Mouse (Mus musculus) forebrain, postnatal 0 days (tissue): ENCODE data around the gene Pacsin2. TPM values are rescaled to one million over a fixed set of nuclear protein-coding genes. Genes with fewer than 3 reads are reported as not detected.

Source experiments
- ATAC-seq: fragments of 200-750 bp; cut with Nextera tagmentation; 2 replicates; pipeline ENCODE4 v1.8.0; 2017; ENCODE audit warnings: mild to moderate bottlenecking, moderate library complexity
- DNase-seq: peaks from one replicate; pipeline ENCODE4 v3.0.0-alpha.2; 2015
- H3K27ac ChIP-seq: fragments of 300-500 bp; sonication (generic); 2 replicates; pipeline ENCODE4 v1.5.1; 2014; ENCODE audit warnings: low read depth, mild to moderate bottlenecking, antibody characterized with exemption, low read length, moderate library complexity, mixed read lengths
- H3K27me3 ChIP-seq: fragments of 300-500 bp; sonication (generic); 2 replicates; pipeline ENCODE4 v1.6.1; 2014; ENCODE audit warnings: mild to moderate bottlenecking, low read length, mixed read lengths; ENCODE audit not compliant: insufficient read depth
- H3K36me3 ChIP-seq: fragments of 300-500 bp; sonication (generic); 2 replicates; pipeline ENCODE4 v1.6.1; 2014; ENCODE audit warnings: mild to moderate bottlenecking, moderate library complexity; ENCODE audit not compliant: insufficient read depth
- H3K4me1 ChIP-seq: fragments of 300-500 bp; sonication (generic); 2 replicates; pipeline ENCODE4 v1.6.1; 2014; ENCODE audit warnings: antibody characterized with exemption; ENCODE audit not compliant: insufficient read depth
- H3K4me2 ChIP-seq: fragments of 300-500 bp; sonication (generic); 2 replicates; pipeline ENCODE4 v1.6.1; 2014; ENCODE audit warnings: low read depth, mild to moderate bottlenecking, moderate library complexity
- H3K4me3 ChIP-seq: fragments of 300-500 bp; sonication (generic); 2 replicates; pipeline ENCODE4 v1.5.1; 2014; ENCODE audit warnings: low read depth, low read length, mixed read lengths
- H3K9ac ChIP-seq: fragments of 300-500 bp; sonication (generic); 2 replicates; pipeline ENCODE4 v1.6.1; 2014; ENCODE audit warnings: mild to moderate bottlenecking
- H3K9me3 ChIP-seq: fragments of 300-500 bp; sonication (generic); 2 replicates; pipeline ENCODE4 v1.6.1; 2016; ENCODE audit warnings: low read length
- CTCF ChIP-seq: sonication (generic); IDR thresholded peaks from 2 replicates; pipeline ENCODE4 v1.5.1; 2016; ENCODE audit warnings: antibody characterized with exemption, control low read depth, low read depth
- WGBS: fragments of 180-500 bp; shearing (Covaris S2); extraction: QIAGEN DNeasy Blood & Tissue Kit; methylation state at CpG from one replicate; pipeline ENCODE4 v1.1.7; 2014; 5-methylcytosine and 5-hydroxymethylcytosine counted together
- polyA plus RNA-seq: library from polyadenylated mRNA; unstranded; fragments of >200 nt; fragmentation: Nextera tagmentation; extraction: Ambion mirVana; gene quantifications from 2 replicates; pipeline ENCODE4 v1.2.1, GENCODE M21; 2015
- total RNA-seq: library from RNA; depleted of rRNA; stranded (reverse); fragments of >200 nt; gene quantifications from 2 replicates; pipeline ENCODE4 v1.2.3, GENCODE M21; 2014

Gene Pacsin2
- total and polyA plus RNA-seq, 2 experiments from 2014 or later, result 16.5 to 20.9 TPM

- TF ChIP-seq CTCF, result no peak
- Histone ChIP-seq H3K36me3 (no peaks in the 10 kb centered on the region), H3K9ac (no peak overlapping the region), H3K27me3 (no peaks in the 10 kb centered on the region), H3K4me3 (no peak overlapping the region), H3K4me2 (no peak overlapping the region), H3K4me1 (no peaks in the 10 kb centered on the region; the same call in 1 of the 2 replicates), H3K9me3 (no peaks in the 10 kb centered on the region), H3K27ac (no peak overlapping the region)
- WGBS, result 87% methylated on average over 3 of the region's 3 CpGs
- DNase-seq (no peak), ATAC-seq (no peak)
These were observed 3.5 kb downstream of the Pacsin2 start for GRCm38 (mm10) chr15:83460891-83461290.

- Histone ChIP-seq H3K4me1 (no peaks in the 10 kb centered on the region), H3K9me3 (no peaks in the 10 kb centered on the region), H3K4me3 (no peak overlapping the region), H3K27ac (no peak overlapping the region), H3K9ac (no peak overlapping the region), H3K27me3 (no peaks in the 10 kb centered on the region), H3K4me2 (no peak overlapping the region), H3K36me3 (no peaks in the 10 kb centered on the region)
- ATAC-seq, result no peak
- WGBS, result 100% methylated on average over 1 of the region's 1 CpGs
- no peak for DNase-seq
- no peak for TF ChIP-seq CTCF
These were observed 6.9 kb downstream of the Pacsin2 start for GRCm38 (mm10) chr15:83457541-83457940.

- 89% methylated on average over 5 of the region's 5 CpGs for WGBS
- H3K9ac ChIP-seq, result no peak overlapping the region
- H3K9me3 ChIP-seq, result no peaks in the 10 kb centered on the region
- ATAC-seq (no peak), DNase-seq (no peak)
- H3K27ac ChIP-seq, result no peak overlapping the region
- no peak for TF ChIP-seq CTCF
- no peak overlapping the region for H3K4me3 ChIP-seq
- H3K27me3 ChIP-seq, result no peaks in the 10 kb centered on the region
- H3K36me3 ChIP-seq, result no peaks in the 10 kb centered on the region
- H3K4me2 ChIP-seq, result no peak overlapping the region
- H3K4me1 ChIP-seq, result peaks cover 9% of the 10 kb centered on the region; the same call in 1 of the 2 replicates
These were observed 8.8 kb downstream of the Pacsin2 start for GRCm38 (mm10) chr15:83455637-83456036.

GRCm38 (mm10) chr15:83455034-83455433, 9.4 kb downstream of the Pacsin2 start:
- no peak for TF ChIP-seq CTCF
- WGBS, result 80% methylated on average over 3 of the region's 3 CpGs

DNA sequence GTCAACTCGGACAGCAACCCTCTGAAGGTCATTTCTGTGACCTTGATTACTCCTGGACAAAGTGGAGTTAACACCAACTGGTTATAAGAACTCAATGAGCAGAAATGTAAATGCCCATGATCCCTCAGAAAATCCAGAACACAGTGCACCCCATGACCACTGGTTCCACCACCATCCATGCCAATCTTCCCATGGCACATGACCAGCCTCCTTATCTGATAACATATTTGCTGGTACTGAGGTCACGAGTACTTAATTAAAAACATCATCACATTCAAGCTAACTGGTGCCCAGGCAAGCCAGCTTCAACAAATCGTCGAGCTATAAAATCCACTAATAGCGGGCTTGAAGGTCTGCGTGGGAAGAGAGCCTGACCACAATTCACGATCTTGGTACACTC, 10.0 kb downstream of the Pacsin2 start:
- H3K4me1 ChIP-seq, result peaks cover 9% of the 10 kb centered on the region; the same call in 1 of the 2 replicates
- DNase-seq (no peak), ATAC-seq (no peak)
- no peak overlapping the region for H3K27ac ChIP-seq
- H3K4me2 ChIP-seq, result no peak overlapping the region
- H3K4me3 ChIP-seq, result no peak overlapping the region
- H3K27me3 ChIP-seq, result no peaks in the 10 kb centered on the region
- WGBS, result 89% methylated on average over 7 of the region's 7 CpGs
- TF ChIP-seq CTCF, result no peak
- H3K9me3 ChIP-seq, result no peaks in the 10 kb centered on the region
- no peak overlapping the region for H3K9ac ChIP-seq
- H3K36me3 ChIP-seq, result no peaks in the 10 kb centered on the region

More at GRCm38 (mm10) chr15:83455034-83455433, 9.4 kb downstream of the Pacsin2 start:
- Histone ChIP-seq H3K4me1 (peaks cover 9% of the 10 kb centered on the region; the same call in 1 of the 2 replicates), H3K9me3 (no peaks in the 10 kb centered on the region), H3K27me3 (no peaks in the 10 kb centered on the region), H3K27ac (no peak overlapping the region), H3K9ac (no peak overlapping the region), H3K36me3 (no peaks in the 10 kb centered on the region), H3K4me2 (no peak overlapping the region), H3K4me3 (no peak overlapping the region)
- no peak for ATAC-seq
- DNase-seq, result no peak

DNA sequence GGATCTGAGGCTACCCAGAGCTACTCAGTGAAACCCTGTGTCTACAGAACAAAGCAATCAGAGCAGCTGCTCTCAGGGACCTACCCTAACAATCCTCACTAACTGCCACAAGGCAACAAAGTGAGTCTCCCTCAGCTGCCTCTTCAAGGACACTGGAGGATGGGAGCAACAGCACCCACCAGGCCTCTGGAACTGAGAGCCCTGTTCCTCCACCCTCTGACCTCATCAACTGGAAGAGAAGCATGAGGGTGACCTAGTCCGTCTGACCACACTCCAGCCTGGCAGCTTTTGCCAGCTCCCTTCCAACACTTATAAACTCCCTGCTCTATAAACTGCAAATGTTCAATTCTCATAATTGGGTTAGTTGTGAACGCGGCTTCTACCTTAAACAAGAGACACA, 10.5 kb downstream of the Pacsin2 start:
- Histone ChIP-seq H3K36me3 (no peaks in the 10 kb centered on the region), H3K27ac (no peak overlapping the region), H3K27me3 (no peaks in the 10 kb centered on the region), H3K4me2 (no peak overlapping the region), H3K4me3 (no peak overlapping the region), H3K4me1 (peaks cover 9% of the 10 kb centered on the region; the same call in 1 of the 2 replicates), H3K9me3 (no peaks in the 10 kb centered on the region), H3K9ac (no peak overlapping the region)
- TF ChIP-seq CTCF, result no peak
- 82% methylated on average over 3 of the region's 3 CpGs for WGBS
- ATAC-seq (no peak), DNase-seq (no peak)

GRCm38 (mm10) chr15:83452219-83452760, 12.1 kb downstream of the Pacsin2 start:
- Histone ChIP-seq H3K27ac (peak overlapping the region; percentile 52; the same call in 1 of the 2 replicates), H3K9ac (no peak overlapping the region), H3K9me3 (no peaks in the 10 kb centered on the region), H3K4me2 (no peak overlapping the region), H3K4me3 (no peak overlapping the region), H3K36me3 (no peaks in the 10 kb centered on the region), H3K4me1 (peaks cover 9% of the 10 kb centered on the region; the same call in 1 of the 2 replicates), H3K27me3 (no peaks in the 10 kb centered on the region)
- ATAC-seq, result no peak
- no peak for DNase-seq
- 83% methylated on average over 7 of the region's 7 CpGs for WGBS
- no peak for TF ChIP-seq CTCF
